Mouse (Mus musculus) frontal cortex, postnatal 25 days (tissue): ENCODE measurements around the gene Calm1.
"Not testable (repeated sequence)": the region's sequence is repeated elsewhere in the genome, so short reads cannot be mapped to it uniquely, and the experiment has no call there.

ENCODE experiments used
- DNase-seq, 2 experiments: peaks; one replicate each; pipeline ENCODE4 v3.0.0; 2022; ENCODE audit warnings: low spot score in 2 of 2

The Calm1 gene

DNA sequence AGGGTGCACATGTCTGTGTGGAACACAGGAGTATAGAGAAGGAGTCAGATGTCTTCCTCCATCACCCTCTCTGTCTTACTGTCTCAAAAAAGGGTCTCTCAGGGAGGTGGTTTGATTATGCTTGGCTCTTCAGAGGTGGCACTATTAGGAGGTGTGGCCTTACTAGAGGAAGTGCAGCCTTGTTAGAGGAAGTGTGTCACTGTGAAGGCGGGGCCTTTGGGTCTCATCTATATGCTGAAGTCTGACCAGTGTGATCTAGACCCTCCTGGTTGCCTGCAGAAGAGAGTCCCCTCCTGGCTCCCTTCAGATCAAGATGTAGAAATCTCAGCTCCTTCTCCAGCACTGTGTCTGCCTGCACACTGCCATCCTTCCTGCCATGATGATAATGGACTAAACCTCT is 5.1 kb upstream of the Calm1 start:
- no peak for DNase-seq

DNA sequence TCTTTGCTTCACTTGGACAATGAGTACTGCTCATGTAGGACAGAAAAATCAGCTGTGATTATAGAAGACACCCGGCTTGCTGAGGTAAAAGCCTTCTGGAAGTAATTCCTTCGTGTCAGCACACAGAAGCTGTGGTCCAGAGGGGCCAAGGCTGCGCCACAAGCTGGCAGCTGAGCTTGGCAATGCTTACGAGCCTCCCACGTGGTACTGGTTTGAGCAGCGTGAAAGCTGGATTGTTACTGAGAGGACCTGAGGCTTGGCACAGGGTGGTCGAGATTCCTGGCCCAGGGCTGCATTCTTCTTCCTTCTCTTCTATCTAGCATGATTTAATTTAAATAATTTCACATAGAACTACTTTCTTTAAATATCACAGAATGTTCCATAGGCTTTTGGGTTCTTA is 2.4 kb upstream of the Calm1 start:
- DNase-seq: no peak

DNA sequence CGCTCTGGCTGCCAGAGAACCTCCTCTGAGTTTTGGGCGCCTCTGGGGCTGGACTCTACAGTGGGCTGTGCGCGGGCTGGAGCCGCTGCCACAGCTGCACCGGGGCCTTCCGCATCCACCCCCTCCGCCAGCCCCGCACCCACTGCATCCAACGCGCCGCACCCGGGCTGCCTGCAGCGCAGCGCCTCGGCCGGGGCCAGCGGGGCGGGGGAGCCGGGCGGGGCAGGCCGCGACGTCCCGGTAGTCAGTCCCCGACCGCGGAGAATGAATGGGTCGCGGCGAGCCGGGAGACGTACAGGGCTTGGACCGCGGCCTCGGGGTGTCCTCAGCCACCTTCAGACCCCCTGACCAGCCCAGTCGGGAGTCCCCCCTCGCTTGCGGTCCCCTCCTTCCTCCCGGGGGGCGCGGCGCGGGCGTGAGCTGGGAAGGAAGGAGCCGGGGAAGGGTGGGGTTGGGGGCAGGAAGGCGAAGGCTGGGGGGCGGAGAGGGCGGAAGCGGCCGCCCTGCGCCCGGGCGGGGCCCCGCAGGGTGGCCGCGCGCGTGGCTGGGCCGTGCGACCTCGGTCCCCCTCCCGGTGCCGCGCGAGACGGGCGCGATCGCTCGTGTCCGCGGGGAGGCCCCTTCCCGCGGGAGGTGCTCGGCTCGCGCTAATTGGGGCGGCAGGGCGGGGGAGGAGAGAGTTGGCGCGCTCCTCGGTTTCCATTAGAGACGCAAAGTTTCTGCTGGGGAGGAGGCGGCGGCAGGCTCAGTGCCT is 833 bp downstream of the Calm1 start:
- DNase-seq: peak in 1 of 2 experiments; percentile 62

DNA sequence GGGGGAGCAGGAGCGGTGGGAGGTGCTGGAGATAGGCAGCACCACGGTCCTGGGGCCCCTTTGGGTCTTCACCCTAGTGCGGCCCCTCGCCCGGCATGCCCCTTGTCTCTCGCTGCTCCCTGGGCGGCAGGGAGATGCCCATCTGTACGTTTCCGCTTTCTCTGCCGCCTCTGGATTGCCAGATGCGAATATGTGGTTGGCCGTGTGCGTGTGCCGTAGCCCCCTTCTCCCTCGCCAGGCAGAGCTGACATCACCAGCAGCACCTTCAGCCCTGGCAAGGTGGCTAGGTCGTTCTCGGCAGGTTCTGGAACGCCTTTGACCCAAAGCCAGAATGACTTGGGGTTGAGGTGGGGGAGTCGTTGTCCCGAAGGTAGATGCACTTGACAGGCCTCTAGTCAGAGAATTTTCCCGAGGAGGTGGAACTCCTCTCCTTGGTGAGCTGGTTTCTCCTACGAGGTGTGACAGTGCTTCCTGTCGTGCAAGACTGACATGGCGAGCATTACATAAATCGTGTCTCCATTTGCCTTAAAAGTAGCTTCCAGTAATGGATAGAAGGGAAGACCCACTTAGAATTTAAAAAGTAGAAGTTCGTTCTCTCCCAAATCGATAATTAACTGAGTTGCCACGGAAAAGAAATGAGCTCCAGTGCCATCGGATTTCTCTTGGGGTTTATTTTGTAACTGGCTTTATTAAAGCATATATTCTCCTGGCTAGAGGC is 1.6 kb downstream of the Calm1 start:
- no peak for DNase-seq

DNA sequence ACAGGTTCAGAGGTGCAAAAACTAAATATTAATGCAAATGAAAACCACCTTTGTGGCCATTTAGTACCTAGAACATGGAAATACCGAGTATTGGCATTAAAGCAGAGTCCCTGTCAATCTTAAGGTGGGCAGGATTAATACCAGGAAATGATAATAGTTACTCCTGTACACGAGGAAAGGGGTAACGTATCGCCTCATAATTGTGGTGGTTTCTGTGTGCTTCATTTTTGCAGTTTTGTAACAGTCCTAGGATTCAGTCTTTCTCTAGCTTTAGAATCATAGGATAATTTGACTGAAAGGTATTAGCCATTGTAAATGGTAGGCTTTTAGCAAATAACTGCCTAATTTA is 2.1 kb downstream of the Calm1 start:
- no peak for DNase-seq

GRCm38 (mm10) chr12:100201838-100202237 is 2.6 kb downstream of the Calm1 start:
- DNase-seq: peak; percentile 93 to 95

- no peak for DNase-seq
Measured at GRCm38 (mm10) chr12:100203759-100204158, 4.5 kb downstream of the Calm1 start.

DNA sequence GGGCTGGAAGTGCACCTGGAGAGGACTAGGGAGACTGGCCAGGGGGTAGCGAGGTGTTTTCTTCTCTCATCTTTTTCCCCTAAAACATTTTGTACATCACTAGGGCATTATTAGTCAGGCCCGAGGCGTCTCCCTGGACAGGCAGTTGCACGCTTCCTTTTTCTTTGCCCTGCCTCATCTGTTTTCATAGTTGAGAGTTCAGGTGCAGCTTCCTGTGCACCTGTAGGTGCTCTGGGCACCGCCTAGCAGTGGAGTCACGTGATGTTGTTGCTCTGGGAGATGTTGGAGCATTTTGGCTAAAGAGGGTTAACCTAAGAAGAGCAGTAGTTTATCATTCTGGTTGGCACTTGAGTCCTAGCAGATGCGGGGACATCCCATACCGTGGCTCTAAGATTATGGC is 5.9 kb downstream of the Calm1 start:
- no peak for DNase-seq

DNA sequence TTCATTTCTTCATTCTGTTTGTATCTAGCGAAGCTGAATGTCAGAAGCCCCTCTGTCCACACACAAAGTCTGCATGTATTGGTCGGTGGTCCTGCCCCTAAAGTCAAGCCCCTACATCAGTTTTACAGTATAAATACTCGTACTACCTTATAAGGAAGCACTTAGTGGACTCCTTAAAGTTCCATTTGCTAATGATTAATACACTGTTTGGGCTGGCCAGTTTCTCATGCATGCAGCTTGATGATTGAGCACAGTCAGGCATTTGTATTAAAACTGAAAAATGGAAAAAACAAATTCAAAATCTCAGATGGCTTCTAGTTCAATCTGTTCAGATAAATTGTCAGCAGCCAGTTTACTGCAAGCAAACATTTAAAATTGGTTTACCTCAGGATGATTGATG is 7.3 kb downstream of the Calm1 start:
- DNase-seq: no peak

DNA sequence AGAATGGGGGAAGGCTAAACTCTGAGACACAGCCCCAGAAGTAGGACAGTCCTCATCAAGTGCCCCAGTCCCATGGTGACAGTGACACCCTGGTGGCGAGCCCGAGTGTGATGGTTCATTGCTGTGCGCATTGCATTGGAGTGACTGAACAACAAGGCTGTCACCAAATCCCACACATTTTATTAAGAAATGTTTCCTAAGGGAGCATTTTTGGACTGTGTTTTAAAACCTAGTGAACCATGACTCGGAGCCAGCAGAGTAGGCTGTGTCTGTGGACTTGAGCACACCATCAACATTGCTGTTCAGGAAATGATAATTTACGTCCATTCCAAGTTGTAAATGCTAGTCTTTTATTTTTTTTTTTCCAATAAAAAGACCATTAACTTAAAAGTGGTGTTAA is 7.7 kb downstream of the Calm1 start:
- DNase-seq: no peak

GRCm38 (mm10) chr12:100209701-100210478 is 10.7 kb downstream of the Calm1 start:
- DNase-seq: no peak

GRCm38 (mm10) chr12:100210973-100211372 is 11.7 kb downstream of the Calm1 start:
- no peak for DNase-seq

- DNase-seq: no peak
Measured at GRCm38 (mm10) chr12:100211453-100212185, 12.4 kb downstream of the Calm1 start.

DNA sequence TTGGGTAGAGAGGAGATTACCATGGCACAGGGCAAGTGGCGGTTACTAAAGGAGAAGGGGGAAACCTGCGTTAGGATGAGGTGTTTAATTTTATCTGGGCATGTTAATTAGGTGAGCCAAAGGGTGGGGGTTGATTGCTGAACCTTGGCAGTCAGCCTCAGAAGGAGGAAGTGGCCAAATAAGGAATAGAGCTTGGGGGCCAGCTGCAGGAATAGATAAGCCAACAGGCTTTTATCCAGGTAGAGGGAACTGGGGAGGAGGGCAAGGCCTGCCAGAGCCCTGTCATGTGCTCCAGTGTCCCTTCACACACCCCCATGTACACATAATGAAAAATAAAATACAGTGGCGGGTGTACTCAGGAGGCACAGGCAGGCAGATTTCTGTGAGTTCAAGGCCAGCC is 13.2 kb downstream of the Calm1 start:
- DNase-seq: no peak

GRCm38 (mm10) chr12:100213162-100213561 is 13.9 kb downstream of the Calm1 start:
- no peak for DNase-seq

GRCm38 (mm10) chr12:100214156-100214555 is 14.9 kb downstream of the Calm1 start:
- no peak for DNase-seq

DNA sequence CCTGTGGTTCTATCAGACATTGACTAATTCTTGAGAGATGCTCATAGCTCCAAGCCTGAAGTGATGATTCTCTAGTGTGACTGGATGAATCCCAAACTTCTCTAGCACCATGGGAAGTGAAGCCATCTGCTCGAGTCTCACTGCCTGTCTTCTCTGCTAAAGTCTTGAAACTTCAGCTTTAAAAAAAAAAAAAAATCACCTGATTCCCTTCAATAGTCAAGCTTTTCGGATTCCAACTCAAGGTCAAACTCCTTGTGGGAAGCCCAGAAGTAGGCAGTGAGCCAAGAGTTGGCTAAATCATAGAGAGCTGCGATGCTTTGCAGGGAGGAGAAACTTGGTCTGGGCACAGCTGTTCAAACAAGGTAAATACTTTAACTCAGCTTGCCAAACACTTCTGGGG is 15.5 kb downstream of the Calm1 start:
- DNase-seq: no peak

- DNase-seq: not testable (repeated sequence)
Measured at GRCm38 (mm10) chr12:100217087-100217486, 17.9 kb downstream of the Calm1 start.

- no peak for DNase-seq
Measured at GRCm38 (mm10) chr12:100220012-100220411, 20.8 kb downstream of the Calm1 start.

- no peak for DNase-seq
Measured at GRCm38 (mm10) chr12:100221608-100222321, 22.5 kb downstream of the Calm1 start.

DNA sequence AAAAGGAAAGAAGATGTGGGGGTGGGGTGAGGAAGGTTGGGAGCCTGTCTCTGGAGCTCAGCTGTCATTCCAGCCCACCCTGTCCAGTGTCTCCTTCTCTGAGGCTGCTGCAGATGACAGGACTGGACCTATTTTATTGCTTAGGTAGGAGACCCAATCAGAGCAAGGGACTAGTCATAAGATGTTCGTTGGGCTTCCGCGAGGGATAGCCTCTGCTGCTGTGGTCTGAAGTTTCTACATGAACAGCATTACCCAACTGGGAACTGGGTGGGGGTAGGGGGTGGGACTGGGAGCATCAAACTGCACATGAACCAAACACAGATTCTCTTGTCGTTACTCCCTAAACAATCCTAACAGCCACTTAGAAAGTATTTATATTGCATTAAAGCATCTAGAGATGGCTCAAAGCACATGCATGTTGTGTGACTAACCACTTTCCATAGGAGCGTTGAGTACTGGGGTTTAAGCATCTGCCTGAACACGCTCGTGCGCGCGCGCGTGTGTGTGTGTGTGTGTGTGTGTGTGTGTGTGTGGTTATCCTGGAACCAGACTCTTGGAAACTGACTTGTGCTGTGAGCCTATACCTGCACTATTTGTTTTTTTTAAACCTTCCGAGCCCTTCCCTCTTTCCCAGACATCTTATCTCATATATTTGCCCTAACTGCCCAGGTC is 23.2 kb downstream of the Calm1 start:
- DNase-seq: no peak
